Mouse (Mus musculus): ENCODE results near the gene Stx4a.
A peak's percentile ranks its signal among the peaks of the same experiment; 100 is the strongest.
"Not testable (repeated sequence)": the region's sequence is repeated elsewhere in the genome, so short reads cannot be mapped to it uniquely, and the experiment has no call there.

The Stx4a gene

GRCm38 (mm10) chr7:127870136-127870821 is 46.2 kb downstream of the Stx4a start:
- DNase-seq: no peak

GRCm38 (mm10) chr7:127874812-127875626 is 50.9 kb downstream of the Stx4a start:
- DNase-seq: no peak

- peak; percentile 78 to 84 for DNase-seq
These were observed 51.5 kb downstream of the Stx4a start for GRCm38 (mm10) chr7:127875627-127876001.

GRCm38 (mm10) chr7:127876041-127876466 is 52.0 kb downstream of the Stx4a start, which contains the start of gene Zfp646:
TSS of gene Zfp646 (plus strand) at chr7:127876221.
- DNase-seq: peak; percentile 53 to 73

GRCm38 (mm10) chr7:127876467-127877348 is 52.6 kb downstream of the Stx4a start, which contains the start of gene Zfp668:
TSS of gene Zfp668 (minus strand) at chr7:127876828.
- DNase-seq: peak; percentile 64 to 81

GRCm38 (mm10) chr7:127879301-127879700 is 55.2 kb downstream of the Stx4a start:
- DNase-seq: no peak

GRCm38 (mm10) chr7:127880431-127880830 is 56.3 kb downstream of the Stx4a start:
- DNase-seq: no peak

GRCm38 (mm10) chr7:127885951-127886350 is 61.9 kb downstream of the Stx4a start:
- DNase-seq: no peak

- DNase-seq: no peak
These were observed 62.5 kb downstream of the Stx4a start for GRCm38 (mm10) chr7:127886551-127886950.

- DNase-seq: no peak
These were observed 63.1 kb downstream of the Stx4a start for GRCm38 (mm10) chr7:127887191-127887590.

GRCm38 (mm10) chr7:127887781-127888180 is 63.7 kb downstream of the Stx4a start:
- DNase-seq: no peak

GRCm38 (mm10) chr7:127888821-127889220 is 64.7 kb downstream of the Stx4a start:
- DNase-seq: no peak

- DNase-seq: no peak
These were observed 66.7 kb downstream of the Stx4a start, which contains the start of gene Prss53 for GRCm38 (mm10) chr7:127890798-127891197. TSS of gene Prss53 (minus strand) at chr7:127890970.

GRCm38 (mm10) chr7:127894480-127894879 is 70.4 kb downstream of the Stx4a start:
- DNase-seq: no peak

GRCm38 (mm10) chr7:127895442-127895841 is 71.3 kb downstream of the Stx4a start, which contains the start of the genes Gm21974 and Vkorc1:
TSS of gene Gm21974 (minus strand) at chr7:127895454.
TSS of gene Vkorc1 (minus strand) at chr7:127895617.
- peak; percentile 83 to 88 for DNase-seq

GRCm38 (mm10) chr7:127895891-127896290 is 71.8 kb downstream of the Stx4a start:
- not testable (repeated sequence) for DNase-seq

GRCm38 (mm10) chr7:127896384-127896783 is 72.3 kb downstream of the Stx4a start:
- DNase-seq: peak in 1 of 2 experiments; percentile 53

- no peak for DNase-seq
These were observed 73.4 kb downstream of the Stx4a start for GRCm38 (mm10) chr7:127897542-127897941.

- no peak for DNase-seq
These were observed 74.3 kb downstream of the Stx4a start for GRCm38 (mm10) chr7:127898179-127898956.

Measured in thymus, adult 18-20 months (tissue).